Mouse (Mus musculus) bone marrow macrophage, adult 2 months (primary cell): ENCODE results near the gene Fgfr2. TPM values are rescaled to one million over a fixed set of nuclear protein-coding genes. Genes with fewer than 3 reads are reported as not detected.
"Not testable (repeated sequence)": the region's sequence is repeated elsewhere in the genome, so short reads cannot be mapped to it uniquely, and the experiment has no call there.

Source experiments
- H3K27ac ChIP-seq: 2 replicates; pipeline ENCODE4 v1.5.1; 2012; ENCODE audit warnings: low read depth, low read length; ENCODE audit not compliant: insufficient read depth
- H3K4me1 ChIP-seq: 2 replicates; pipeline ENCODE4 v1.6.1; 2012; ENCODE audit warnings: low read length; ENCODE audit not compliant: control insufficient read depth, insufficient read depth
- H3K4me3 ChIP-seq: 2 replicates; pipeline ENCODE4 v1.5.1; 2012; ENCODE audit warnings: mild to moderate bottlenecking, low read length, moderate library complexity; ENCODE audit not compliant: insufficient read depth
- CTCF ChIP-seq: IDR thresholded peaks from 2 replicates; pipeline ENCODE4 v1.5.1; 2012; ENCODE audit warnings: low read depth, mild to moderate bottlenecking, low read length, moderate library complexity
- POLR2A ChIP-seq: IDR thresholded peaks from 2 replicates; pipeline ENCODE4 v1.6.1; 2012; ENCODE audit warnings: mild to moderate bottlenecking, low read depth, low read length, borderline replicate concordance
- polyA plus RNA-seq: library from polyadenylated mRNA; stranded (reverse); fragments of >200 nt; gene quantifications from 2 replicates; pipeline ENCODE4 v1.2.4, GENCODE M21; 2012; ENCODE audit not compliant: missing spikeins, insufficient read depth, insufficient read length

Fgfr2 gene
- polyA plus RNA-seq, 1 experiment, result 0.27 TPM

DNA sequence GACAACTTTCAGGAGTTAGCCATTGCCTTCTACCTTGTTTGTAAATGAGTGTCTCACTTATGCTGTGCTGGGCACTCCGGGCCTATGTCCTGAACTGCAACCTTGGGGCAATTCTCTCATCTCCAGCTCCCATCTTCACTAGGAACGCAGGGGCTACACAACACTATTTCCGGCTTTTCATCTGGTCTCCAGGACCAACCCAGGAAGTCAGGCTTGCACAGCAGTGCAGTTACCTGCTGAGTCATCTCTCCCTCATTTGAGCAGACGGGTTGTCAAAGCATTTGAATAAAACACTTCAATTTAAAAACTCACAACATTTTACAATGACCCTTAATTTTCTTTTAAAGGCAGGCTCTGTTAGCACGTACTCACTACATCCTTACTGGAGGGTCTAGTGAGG is 2612.9 kb downstream of the Fgfr2 start:
- no peak overlapping the region for H3K27ac ChIP-seq
- peaks cover 6% of the 10 kb centered on the region for H3K4me1 ChIP-seq
- H3K4me3 ChIP-seq, result no peak overlapping the region
- TF ChIP-seq POLR2A, result no peak
- no peak for TF ChIP-seq CTCF

- Histone ChIP-seq H3K27ac (no peak overlapping the region), H3K4me1 (no peaks in the 10 kb centered on the region), H3K4me3 (no peak overlapping the region)
- TF ChIP-seq CTCF (no peak), POLR2A (no peak)
Measured at GRCm38 (mm10) chr7:130503006-130503405, 2620.1 kb downstream of the Fgfr2 start.

DNA sequence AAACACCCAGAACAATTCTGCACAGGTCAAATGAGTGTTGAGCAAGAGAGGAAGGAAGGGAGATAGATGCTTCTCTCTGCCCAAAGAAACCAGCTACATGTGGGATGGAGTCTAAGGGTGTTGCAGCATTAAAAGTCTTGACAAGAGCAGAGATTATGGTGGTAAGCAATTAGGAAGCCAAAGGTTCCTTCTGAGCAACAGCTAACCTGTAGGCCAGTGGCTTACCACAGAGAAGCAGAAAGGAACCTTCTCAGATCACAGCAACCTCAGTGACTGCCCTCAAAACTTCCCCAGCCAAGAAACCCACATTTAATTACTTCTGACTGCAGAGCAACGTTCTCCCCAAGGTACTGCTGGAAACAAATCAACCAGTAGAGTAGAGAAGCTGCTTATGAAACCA is 2621.7 kb downstream of the Fgfr2 start:
- Histone ChIP-seq H3K4me1 (0 out of 2 replicates have a peak, but pooled peaks cover 2% of the 10 kb centered on the region), H3K27ac (no peak overlapping the region), H3K4me3 (no peak overlapping the region)
- no peak for TF ChIP-seq POLR2A

- Histone ChIP-seq H3K27ac (no peak overlapping the region), H3K4me1 (peaks cover 14% of the 10 kb centered on the region), H3K4me3 (no peak overlapping the region)
- no peak for TF ChIP-seq POLR2A
- TF ChIP-seq CTCF, result no peak
Measured at GRCm38 (mm10) chr7:130493346-130493745, 2629.8 kb downstream of the Fgfr2 start.

DNA sequence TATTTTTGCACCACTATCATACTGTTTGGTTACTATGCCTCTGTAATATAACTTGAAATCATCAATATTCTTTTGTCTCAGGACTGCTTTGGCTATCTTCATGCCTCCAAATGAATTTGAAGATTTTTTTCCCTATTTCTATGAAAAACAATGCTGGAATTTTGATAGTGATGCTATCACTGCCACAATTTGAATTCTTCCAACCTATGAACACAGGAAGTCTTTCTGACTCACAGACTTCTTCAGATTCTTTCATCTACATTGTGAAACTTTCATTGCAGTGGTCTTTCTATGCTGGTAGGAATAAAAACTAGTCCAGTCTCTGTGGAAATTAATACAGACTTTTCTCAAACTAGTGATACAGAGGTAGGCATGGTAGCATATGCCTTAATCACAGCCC is 2631.1 kb downstream of the Fgfr2 start:
- Histone ChIP-seq H3K4me3 (no peak overlapping the region), H3K4me1 (peaks cover 12% of the 10 kb centered on the region), H3K27ac (no peak overlapping the region)
- no peak for TF ChIP-seq CTCF
- no peak for TF ChIP-seq POLR2A

DNA sequence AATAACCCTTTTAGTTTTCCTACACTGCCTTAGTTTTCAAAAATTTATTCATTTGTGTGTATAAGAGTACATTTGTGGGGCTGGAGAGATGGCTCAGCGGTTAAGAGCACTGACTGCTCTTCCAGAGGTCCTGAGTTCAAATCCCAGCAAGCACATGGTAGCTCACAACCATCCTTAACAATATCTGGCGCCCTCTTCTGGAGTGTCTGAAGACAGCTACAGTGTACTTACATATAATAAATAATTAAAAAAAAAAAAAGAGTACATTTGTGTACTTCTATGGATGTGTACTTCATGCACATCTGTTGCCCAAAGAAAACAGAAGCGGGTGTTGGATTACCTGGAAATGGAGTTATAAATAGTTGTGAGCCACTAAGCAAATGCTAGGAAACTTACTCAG is 2644.1 kb downstream of the Fgfr2 start:
- not testable (repeated sequence) for H3K27ac ChIP-seq, H3K4me3 ChIP-seq
- H3K4me1 ChIP-seq, result peaks cover 11% of the 10 kb centered on the region

DNA sequence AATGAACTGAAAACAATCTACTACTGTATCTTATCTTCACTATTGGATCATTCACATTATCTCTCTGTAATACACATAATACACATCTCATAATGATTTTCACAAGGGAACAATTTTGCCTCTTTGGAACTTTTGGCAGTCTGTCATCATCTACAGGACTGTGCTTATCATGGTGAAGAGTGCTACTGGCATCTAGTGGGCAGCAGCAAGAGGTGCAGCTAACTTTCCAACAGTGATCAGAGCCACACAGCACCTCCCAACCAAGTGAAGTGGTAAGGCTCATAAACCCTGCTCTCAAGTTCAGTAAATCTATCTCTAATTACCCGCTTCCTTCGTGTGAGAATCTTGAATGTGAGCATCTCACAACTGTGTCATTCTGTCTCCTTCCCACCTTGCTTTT is 2647.2 kb downstream of the Fgfr2 start:
- no peak for TF ChIP-seq POLR2A
- peak; percentile 30; the same call in 1 of the 2 replicates for TF ChIP-seq CTCF
- H3K27ac ChIP-seq, result no peak overlapping the region
- no peak overlapping the region for H3K4me3 ChIP-seq
- H3K4me1 ChIP-seq, result peaks cover 10% of the 10 kb centered on the region

DNA sequence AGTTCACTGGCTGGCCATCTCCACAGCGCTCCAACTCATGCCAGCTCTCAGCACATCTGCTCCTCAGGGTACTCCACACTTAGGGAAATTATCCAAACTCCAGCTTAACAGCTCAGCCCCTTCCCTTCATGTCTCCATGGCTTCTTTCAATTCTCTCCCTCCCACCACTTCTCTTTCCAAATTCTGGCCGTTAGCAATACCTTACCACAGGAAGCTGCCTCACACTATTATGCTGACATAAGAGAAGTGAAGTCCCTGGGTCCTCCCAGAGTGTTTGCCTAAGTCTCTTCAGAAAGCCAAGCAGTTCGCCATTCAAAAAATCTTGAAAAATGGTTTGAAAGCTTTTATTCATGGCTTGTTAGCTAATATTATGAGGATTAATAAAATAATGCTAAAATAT is 2649.3 kb downstream of the Fgfr2 start:
- peaks cover 5% of the 10 kb centered on the region for H3K4me1 ChIP-seq
- TF ChIP-seq CTCF, result no peak
- TF ChIP-seq POLR2A, result no peak

DNA sequence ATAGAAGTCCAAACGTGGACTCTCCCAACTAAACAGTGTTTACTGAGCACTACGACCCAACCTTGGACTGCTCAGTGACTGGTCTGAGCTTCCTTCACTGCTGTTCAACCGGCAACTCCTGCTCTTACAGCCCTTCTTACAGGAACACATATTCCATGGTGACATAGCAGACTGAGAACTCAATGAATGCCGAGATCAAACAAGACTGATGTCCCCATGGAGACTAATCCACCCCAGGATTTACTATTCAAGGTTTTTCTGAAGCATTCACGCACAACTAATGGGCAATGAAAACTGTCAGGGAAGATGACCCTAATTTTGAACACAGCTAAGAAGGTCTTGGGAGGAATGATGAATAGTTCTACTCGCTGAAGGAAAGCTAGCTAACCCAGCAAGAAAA is 2650.5 kb downstream of the Fgfr2 start:
- Histone ChIP-seq H3K4me3 (no peak overlapping the region), H3K4me1 (peaks cover 5% of the 10 kb centered on the region), H3K27ac (no peak overlapping the region)
- TF ChIP-seq POLR2A, result no peak
- TF ChIP-seq CTCF, result no peak

More for the DNA sequence above, 2649.3 kb downstream of the Fgfr2 start:
- Histone ChIP-seq H3K4me3 (no peak overlapping the region), H3K27ac (no peak overlapping the region)

GRCm38 (mm10) chr7:130471045-130471444 is 2652.1 kb downstream of the Fgfr2 start:
- peaks cover 5% of the 10 kb centered on the region for H3K4me1 ChIP-seq
- no peak overlapping the region for H3K27ac ChIP-seq
- H3K4me3 ChIP-seq, result no peak overlapping the region
- TF ChIP-seq CTCF (no peak), POLR2A (no peak)

GRCm38 (mm10) chr7:130455587-130456246 is 2667.4 kb downstream of the Fgfr2 start:
- Histone ChIP-seq H3K4me3 (no peak overlapping the region), H3K27ac (no peak overlapping the region), H3K4me1 (no peaks in the 10 kb centered on the region)
- TF ChIP-seq POLR2A (no peak), CTCF (no peak)
